Mouse (Mus musculus): Measurements from ENCODE around the gene Kiss1r.

Kiss1r gene

GRCm38 (mm10) chr10:79965325-79965724 lies 48.6 kb downstream of the Kiss1r start:
- in situ Hi-C loops (cut with MboI, MseI), result no loop called here

DNA sequence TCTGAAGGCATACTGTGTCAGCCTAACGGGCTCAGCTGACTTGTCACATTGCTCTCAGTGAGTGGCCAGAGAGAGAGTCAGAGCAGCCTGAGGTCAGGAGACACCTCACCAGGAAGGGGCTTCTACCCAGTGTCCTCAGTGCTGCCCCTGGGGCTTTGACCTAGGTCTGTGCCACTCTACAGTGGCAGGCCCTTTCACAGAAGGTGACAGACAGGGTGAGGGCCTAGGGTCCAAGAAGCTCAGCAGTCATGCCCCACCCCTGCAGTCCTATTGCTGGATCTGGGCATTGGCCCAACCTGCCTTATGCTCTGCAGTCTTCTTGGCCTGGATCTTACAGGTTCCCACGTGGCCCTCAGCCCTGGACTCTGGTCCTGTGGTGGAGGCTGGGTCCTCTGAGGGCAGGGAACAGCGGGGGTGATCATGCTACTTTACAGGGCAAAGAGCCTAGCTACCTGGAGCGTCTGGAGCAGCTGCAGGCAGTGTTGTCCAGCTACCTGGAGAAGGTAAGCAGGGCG lies 50.2 kb downstream of the Kiss1r start:
- in situ Hi-C loops (cut with MboI, MseI), result no loop called here

DNA sequence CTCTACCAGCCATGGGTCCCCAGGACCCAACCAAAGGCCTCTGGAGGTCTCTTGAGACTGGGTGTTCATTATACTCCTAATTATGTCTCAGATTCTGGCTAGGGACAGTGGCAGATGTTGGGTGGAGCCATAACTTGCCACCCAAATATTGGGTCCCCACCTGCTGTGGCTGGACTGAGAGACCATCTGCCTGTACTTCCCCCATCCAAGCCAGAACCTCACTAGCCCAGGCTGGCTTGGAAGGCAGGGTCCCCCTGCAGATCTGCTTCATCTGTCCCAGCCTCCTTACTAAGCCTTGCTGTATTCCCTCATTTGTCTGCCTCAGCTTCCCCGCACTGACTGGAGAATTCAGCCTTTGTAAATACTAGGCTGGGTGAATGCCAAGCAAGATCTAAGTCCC lies 51.4 kb downstream of the Kiss1r start:
- in situ Hi-C loops (cut with MboI, MseI), result no loop called here

- in situ Hi-C loops (cut with MboI, MseI), result no loop called here
These were observed 52.4 kb downstream of the Kiss1r start for GRCm38 (mm10) chr10:79969124-79969568.

- in situ Hi-C loops (cut with MboI, MseI), result no loop called here
These were observed 53.8 kb downstream of the Kiss1r start, which contains the start of gene Grin3b for GRCm38 (mm10) chr10:79970415-79971182. Gene Grin3b (plus strand): TSS chr10:79970715.

DNA sequence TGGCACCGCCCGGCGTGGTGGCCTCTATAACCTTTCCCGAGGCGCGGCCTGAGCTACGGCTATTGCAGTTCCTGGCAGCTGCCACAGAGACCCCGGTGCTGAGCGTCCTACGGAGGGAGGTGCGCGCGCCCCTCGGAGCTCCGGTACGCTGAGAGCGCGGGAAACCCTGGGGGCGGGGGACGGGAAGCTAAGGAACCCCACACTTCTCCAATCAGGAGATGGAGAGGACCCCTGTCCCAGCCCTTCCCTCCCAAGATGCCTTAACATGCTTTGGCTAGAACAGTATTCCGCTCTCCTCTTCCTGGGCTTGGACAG lies 54.4 kb downstream of the Kiss1r start:
- in situ Hi-C loops (cut with MboI, MseI), result no loop called here

All from T-helper 17 cell (primary cell).